Mouse (Mus musculus) adipose tissue, adult 10 weeks (tissue): ENCODE results near the gene Aifm3. TPM values are rescaled to one million over a fixed set of nuclear protein-coding genes. Genes with fewer than 3 reads are reported as not detected.

Experiments used
- polyA plus RNA-seq: library from polyadenylated mRNA; stranded (reverse); fragments of 350-450 nt; fragmentation: Illumina TruSeq; extraction: RNeasy Lipid Tissue Mini Kit (QIAGEN cat#74804); gene quantifications from one replicate; pipeline ENCODE4 v1.2.3, GENCODE M21; 2014; ENCODE audit warnings: low read depth, low replicate concordance

The Aifm3 gene
- polyA plus RNA-seq: 2.9 TPM

GRCm38 (mm10) chr16:17489469-17490111, at the start of gene Aifm3:
Aifm3 (plus strand) TSS chr16:17489611.

GRCm38 (mm10) chr16:17451541-17452372, 37.7 kb upstream of the Aifm3 start, which contains the start of gene Crkl:
Crkl (plus strand) TSS chr16:17451987.

GRCm38 (mm10) chr16:17508546-17509239, 19.3 kb downstream of the Aifm3 start, which contains the start of gene Lztr1:
Lztr1 (plus strand) TSS chr16:17508688.

GRCm38 (mm10) chr16:17530640-17531288, 41.4 kb downstream of the Aifm3 start, which contains the start of gene Thap7:
Thap7 (minus strand) TSS chr16:17531136.

Other genes with a start within 250 kb of the Aifm3 start
- 25.0 TPM for gene Tmem191c, start 213.5 kb upstream of the Aifm3 start, polyA plus RNA-seq
- not detected for gene Serpind1, start 158.2 kb upstream of the Aifm3 start, polyA plus RNA-seq
- 29.0 TPM for gene Snap29, start 83.6 kb upstream of the Aifm3 start, polyA plus RNA-seq
- 71.9 TPM for gene Pi4ka, start 83.3 kb upstream of the Aifm3 start, polyA plus RNA-seq
- 16.4 TPM for gene Crkl, start 37.6 kb upstream of the Aifm3 start, polyA plus RNA-seq
- 55.0 TPM for gene Lztr1, start 19.1 kb downstream of the Aifm3 start, polyA plus RNA-seq
- 30.0 TPM for gene Thap7, start 41.5 kb downstream of the Aifm3 start, polyA plus RNA-seq
- 10.0 TPM for gene Lrrc74b, start 71.6 kb downstream of the Aifm3 start, polyA plus RNA-seq
- gene P2rx6, start 72.3 kb downstream of the Aifm3 start, polyA plus RNA-seq: 6.1 TPM
- 113 TPM for gene Slc7a4, start 93.6 kb downstream of the Aifm3 start, polyA plus RNA-seq
- 28.5 TPM for gene Smpd4, start 129.7 kb downstream of the Aifm3 start, polyA plus RNA-seq
- 17.6 TPM for gene Ccdc74a, start 156.9 kb downstream of the Aifm3 start, polyA plus RNA-seq
- 54.6 TPM for gene Med15, start 243.3 kb downstream of the Aifm3 start, polyA plus RNA-seq